Mouse (Mus musculus) G1E (cell line): Measurements from ENCODE around the gene Nfyc. TPM values are rescaled to one million over a fixed set of nuclear protein-coding genes. Genes with fewer than 3 reads are reported as not detected.

ENCODE experiments used
- ATAC-seq: 2 replicates; pipeline ENCODE4 v1.8.0; 2016; ENCODE audit warnings: mild to moderate bottlenecking; ENCODE audit not compliant: insufficient number of reproducible peaks, poor library complexity, low FRiP score, severe bottlenecking; ENCODE audit errors: extremely low read depth
- DNase-seq: peaks from one replicate; pipeline ENCODE4 v3.0.0; 2012; ENCODE audit warnings: low spot score
- H3K27me3 ChIP-seq: 2 replicates; pipeline ENCODE4 v1.6.1; 2012; ENCODE audit warnings: mild to moderate bottlenecking, low read length, inconsistent platforms; ENCODE audit not compliant: insufficient read depth
- H3K36me3 ChIP-seq: replicated peaks from 2 replicates; pipeline ENCODE3; 2012; ENCODE audit warnings: mild to moderate bottlenecking, inconsistent platforms
- H3K4me1 ChIP-seq: 2 replicates; pipeline ENCODE4 v1.6.1; 2012; ENCODE audit warnings: low read depth, low read length, inconsistent platforms, mixed read lengths; ENCODE audit not compliant: insufficient read depth
- H3K4me3 ChIP-seq: 2 replicates; pipeline ENCODE4 v1.5.1; 2012; ENCODE audit warnings: low read depth, mild to moderate bottlenecking, inconsistent platforms, low read length, moderate library complexity, mixed read lengths
- H3K9me3 ChIP-seq: replicated peaks from 2 replicates; pipeline ENCODE4 v1.6.1; 2012; ENCODE audit warnings: inconsistent platforms
- CTCF ChIP-seq: IDR thresholded peaks from 2 replicates; pipeline ENCODE4 v1.5.1; 2012; ENCODE audit warnings: low read depth, low read length, inconsistent platforms, mixed read lengths
- GATA1 ChIP-seq: IDR thresholded peaks from 2 replicates; pipeline ENCODE4 v1.6.1; 2012; ENCODE audit warnings: borderline replicate concordance, low read length, inconsistent platforms, mixed read lengths
- GATA2 ChIP-seq: IDR thresholded peaks from 2 replicates; pipeline ENCODE4 v1.6.1; 2012; ENCODE audit warnings: low read depth, low read length, inconsistent platforms, borderline replicate concordance
- POLR2AphosphoS5 ChIP-seq: IDR thresholded peaks from 2 replicates; pipeline ENCODE4 v1.6.1; 2012; ENCODE audit warnings: low read depth, low read length, inconsistent platforms; ENCODE audit not compliant: insufficient replicate concordance
- TAL1 ChIP-seq: conservative IDR thresholded peaks from 2 replicates; pipeline ENCODE4 v1.6.1; 2012; ENCODE audit warnings: low read depth, low read length, inconsistent platforms, mixed read lengths
- polyA plus RNA-seq: library from polyadenylated mRNA; stranded (reverse); fragments of >175 nt; gene quantifications from 2 replicates; pipeline ENCODE4 v1.2.3, GENCODE M21; 2012
- total RNA-seq, 2 experiments: library from RNA; stranded (forward) in 1 of 2; stranded (reverse) in 1 of 2; fragments of 200-1000 nt in 1 of 2; fragments of >200 nt in 1 of 2; fragmentation: Nextera tagmentation in 1 of 2; gene quantifications; 2 replicates each; pipeline ENCODE4 v1.2.3; 2014 to 2017

Gene Nfyc
- total and polyA plus RNA-seq, 3 experiments = 35.8 to 90.7 (median 80.1) TPM

DNA sequence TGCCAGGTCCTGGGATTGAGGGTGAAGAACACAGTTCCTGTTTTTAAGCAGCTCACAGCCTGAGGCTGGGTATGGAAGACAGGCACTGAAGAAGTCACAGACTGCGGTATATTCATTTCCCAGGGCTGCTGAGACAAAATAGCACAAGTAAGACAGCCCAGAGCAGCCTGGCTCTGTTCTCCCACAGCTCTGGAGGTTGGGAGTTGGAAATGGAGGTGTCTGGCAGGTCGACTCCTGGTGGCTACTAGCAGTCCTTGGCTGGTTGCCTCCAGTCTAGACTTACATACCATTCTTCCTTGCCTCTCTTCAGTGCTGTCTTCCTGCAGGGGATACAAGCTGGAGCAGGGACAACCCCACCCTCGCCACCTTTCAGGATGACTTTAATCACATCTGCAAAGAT, 37.6 kb upstream of the Nfyc start:
- Histone ChIP-seq H3K4me1 (no peaks in the 10 kb centered on the region; the same call in 1 of the 2 replicates), H3K27me3 (peaks cover 45% of the 10 kb centered on the region), H3K9me3 (no peaks in the 10 kb centered on the region), H3K36me3 (no peaks in the 10 kb centered on the region), H3K4me3 (no peak overlapping the region)
- DNase-seq (no peak), ATAC-seq (no peak)
- TF ChIP-seq POLR2AphosphoS5 (no peak), GATA2 (no peak), CTCF (no peak), GATA1 (no peak)

GRCm38 (mm10) chr4:120868246-120868645, 36.9 kb upstream of the Nfyc start:
- no peak for ATAC-seq

DNA sequence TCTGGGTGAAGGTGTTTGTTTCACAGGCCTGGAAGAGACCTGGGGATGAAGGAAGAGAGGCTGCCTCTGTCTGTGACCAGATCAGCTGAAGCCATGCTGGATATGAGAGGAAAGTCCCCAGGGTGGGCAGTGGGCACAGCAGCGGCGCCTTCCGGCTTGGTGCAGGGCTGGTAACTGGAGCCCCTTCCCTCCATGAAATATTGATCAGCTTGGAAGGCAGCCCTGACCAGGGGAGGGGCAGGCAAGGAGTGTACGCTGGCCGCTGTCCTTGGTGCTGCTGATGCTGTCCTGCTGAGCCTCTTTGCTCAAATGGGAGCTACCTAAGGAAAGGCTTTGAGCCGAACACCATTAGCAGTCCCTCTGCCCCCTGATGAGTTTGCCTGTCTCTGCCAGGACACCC, 34.8 kb upstream of the Nfyc start:
- Histone ChIP-seq H3K4me1 (no peaks in the 10 kb centered on the region; the same call in 1 of the 2 replicates), H3K9me3 (no peaks in the 10 kb centered on the region), H3K4me3 (no peak overlapping the region), H3K27me3 (peaks cover 32% of the 10 kb centered on the region), H3K36me3 (no peaks in the 10 kb centered on the region)
- ATAC-seq (peak; percentile 49; the same call in 1 of the 2 replicates), DNase-seq (peak; percentile 59)
- TF ChIP-seq GATA1 = no peak
- no peak for TF ChIP-seq TAL1
- TF ChIP-seq CTCF = no peak
- TF ChIP-seq POLR2AphosphoS5 = no peak
- TF ChIP-seq GATA2 = no peak

More at GRCm38 (mm10) chr4:120868246-120868645, 36.9 kb upstream of the Nfyc start:
- Histone ChIP-seq H3K4me1 (no peaks in the 10 kb centered on the region; the same call in 1 of the 2 replicates), H3K27me3 (peaks cover 37% of the 10 kb centered on the region), H3K9me3 (no peaks in the 10 kb centered on the region), H3K4me3 (no peak overlapping the region), H3K36me3 (no peaks in the 10 kb centered on the region)
- no peak for TF ChIP-seq GATA1
- no peak for TF ChIP-seq CTCF
- no peak for TF ChIP-seq POLR2AphosphoS5
- TF ChIP-seq GATA2 = no peak
- no peak for TF ChIP-seq TAL1
- DNase-seq = no peak

DNA sequence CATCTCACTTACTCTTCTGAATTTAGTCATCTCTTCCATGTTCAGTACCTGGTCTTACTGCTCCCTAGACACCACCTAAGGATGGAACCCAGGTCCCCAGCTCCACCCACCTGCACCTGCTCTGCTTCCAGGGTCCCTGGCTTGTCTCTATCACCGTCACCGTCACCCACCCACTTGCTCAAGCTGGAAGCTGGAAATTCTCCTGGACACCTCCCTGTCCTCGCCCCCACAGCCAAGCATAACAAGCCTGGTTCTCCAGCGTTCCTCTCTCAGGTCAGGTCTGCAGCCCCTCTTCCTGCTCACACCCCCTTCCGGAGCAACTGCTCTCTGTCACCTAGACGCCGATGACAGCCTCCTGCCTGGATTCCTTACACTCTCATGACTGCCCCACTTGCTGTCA, 28.5 kb upstream of the Nfyc start:
- peaks cover 41% of the 10 kb centered on the region for H3K27me3 ChIP-seq
- H3K4me1 ChIP-seq = no peaks in the 10 kb centered on the region
- no peak for ATAC-seq
- DNase-seq = no peak
- no peak for TF ChIP-seq GATA2
- no peak for TF ChIP-seq POLR2AphosphoS5
- no peak for TF ChIP-seq TAL1
- no peaks in the 10 kb centered on the region for H3K36me3 ChIP-seq
- no peak overlapping the region for H3K4me3 ChIP-seq
- peaks cover 1% of the 10 kb centered on the region for H3K9me3 ChIP-seq

DNA sequence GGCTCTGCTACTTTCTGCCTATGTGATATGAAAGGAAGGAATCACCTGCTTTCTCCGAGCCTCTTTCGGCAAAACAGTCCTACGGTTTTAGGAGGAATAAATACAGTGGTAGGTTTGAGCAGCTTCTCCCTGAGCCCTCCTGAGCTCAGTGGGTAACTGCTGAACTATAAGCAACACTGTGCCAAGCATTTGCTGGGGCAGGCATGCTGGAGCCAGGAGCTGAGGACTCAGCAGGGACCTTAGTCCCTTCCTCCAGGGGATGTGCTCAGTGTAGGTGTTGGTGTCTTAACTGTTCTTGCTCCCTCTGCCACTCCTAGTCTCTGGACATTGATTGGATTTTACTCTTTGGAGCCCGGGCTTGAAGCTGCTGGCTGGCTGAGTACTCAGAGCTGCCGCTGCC, 25.0 kb upstream of the Nfyc start:
- Histone ChIP-seq H3K36me3 (no peaks in the 10 kb centered on the region), H3K9me3 (peaks cover 7% of the 10 kb centered on the region), H3K27me3 (peaks cover 41% of the 10 kb centered on the region), H3K4me1 (no peaks in the 10 kb centered on the region), H3K4me3 (no peak overlapping the region)
- no peak for ATAC-seq
- no peak for TF ChIP-seq TAL1
- TF ChIP-seq POLR2AphosphoS5 = no peak
- no peak for TF ChIP-seq CTCF
- TF ChIP-seq GATA1 = no peak
- no peak for TF ChIP-seq GATA2
- no peak for DNase-seq

DNA sequence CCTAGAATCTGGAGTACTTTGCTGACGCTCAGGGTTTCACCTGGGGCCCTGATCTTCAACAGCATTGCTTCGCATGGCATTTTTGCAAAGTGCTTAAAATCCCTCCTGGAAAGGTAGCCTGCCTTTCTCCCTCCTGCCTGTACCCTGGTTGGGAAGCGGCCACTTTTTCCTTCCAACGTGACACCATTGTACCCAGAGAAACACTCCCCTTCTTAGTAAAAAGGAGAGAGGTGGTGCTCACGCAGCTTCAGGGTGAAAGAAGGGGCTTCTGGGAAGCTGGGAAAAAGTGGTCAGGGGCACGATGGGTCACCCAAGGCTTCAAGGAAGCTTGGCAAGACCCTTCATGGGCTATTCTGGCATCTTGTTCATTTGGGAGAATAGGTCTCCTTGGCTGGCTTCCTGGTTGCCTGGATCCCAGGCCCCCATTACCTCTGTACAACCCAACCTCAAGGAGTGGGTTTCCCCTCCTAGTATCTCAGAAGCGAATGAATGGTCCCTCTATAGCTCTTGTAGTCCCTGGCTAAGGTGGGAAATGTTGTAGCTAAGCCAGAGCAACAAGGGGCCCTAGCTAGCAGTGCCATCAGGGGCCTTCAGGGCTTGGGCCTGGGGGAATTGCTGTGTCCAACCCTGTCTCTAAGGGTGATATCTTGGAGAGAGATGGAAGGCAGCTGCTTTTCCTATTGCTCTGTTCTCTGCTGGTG, 24.1 kb upstream of the Nfyc start:
- DNase-seq (no peak), ATAC-seq (no peak)
- no peaks in the 10 kb centered on the region for H3K36me3 ChIP-seq
- H3K4me3 ChIP-seq = no peak overlapping the region
- H3K27me3 ChIP-seq = peaks cover 32% of the 10 kb centered on the region
- TF ChIP-seq GATA1 = no peak
- TF ChIP-seq TAL1 = no peak
- no peak for TF ChIP-seq GATA2
- TF ChIP-seq POLR2AphosphoS5 = no peak
- no peak for TF ChIP-seq CTCF
- H3K9me3 ChIP-seq = peaks cover 7% of the 10 kb centered on the region
- peaks cover 2% of the 10 kb centered on the region; the same call in 1 of the 2 replicates for H3K4me1 ChIP-seq
